Mouse (Mus musculus) forebrain, embryonic 10.5 days (tissue): Measurements from ENCODE around the gene Olfr330. TPM values are rescaled to one million over a fixed set of nuclear protein-coding genes. Genes with fewer than 3 reads are reported as not detected.
"Not testable (repeated sequence)": the region's sequence is repeated elsewhere in the genome, so short reads cannot be mapped to it uniquely, and the experiment has no call there.

Source experiments
- DNase-seq: peaks from one replicate; pipeline ENCODE4 v3.0.0-alpha.2; 2017; ENCODE audit warnings: low spot score; ENCODE audit errors: extremely low spot score
- H3K27ac ChIP-seq: fragments of 300-500 bp; sonication (generic); 2 replicates; pipeline ENCODE4 v1.5.1; 2016; ENCODE audit warnings: mild to moderate bottlenecking
- H3K27me3 ChIP-seq: fragments of 300-500 bp; sonication (generic); 2 replicates; pipeline ENCODE4 v1.6.1; 2016; ENCODE audit warnings: mild to moderate bottlenecking; ENCODE audit not compliant: poor library complexity, severe bottlenecking
- H3K36me3 ChIP-seq: fragments of 300-500 bp; sonication (generic); replicated peaks from 2 replicates; pipeline ENCODE4 v1.6.1; 2016; ENCODE audit warnings: mild to moderate bottlenecking, moderate library complexity
- H3K4me1 ChIP-seq: fragments of 300-500 bp; sonication (generic); 2 replicates; pipeline ENCODE4 v1.6.1; 2016
- H3K4me3 ChIP-seq: fragments of 300-500 bp; sonication (generic); 2 replicates; pipeline ENCODE4 v1.5.1; 2016; ENCODE audit warnings: mild to moderate bottlenecking, moderate library complexity
- H3K9me3 ChIP-seq: fragments of 300-500 bp; sonication (generic); 2 replicates; pipeline ENCODE4 v1.6.1; 2016; ENCODE audit warnings: mild to moderate bottlenecking, moderate library complexity
- WGBS: fragments of 180-500 bp; shearing (Covaris S2); methylation state at CpG from one replicate; pipeline ENCODE4 v1.1.7; 2016; 5-methylcytosine and 5-hydroxymethylcytosine counted together
- polyA plus RNA-seq: library from polyadenylated mRNA; unstranded; fragments of >200 nt; fragmentation: Nextera tagmentation; extraction: Ambion mirVana; gene quantifications from 2 replicates; pipeline ENCODE4 v1.2.1, GENCODE M21; 2016

The Olfr330 gene
- not detected in 2 replicates for polyA plus RNA-seq

- H3K36me3 ChIP-seq, H3K4me3 ChIP-seq, DNase-seq, H3K4me1 ChIP-seq, H3K27me3 ChIP-seq, H3K9me3 ChIP-seq, H3K27ac ChIP-seq: not testable (repeated sequence)
Measured at GRCm38 (mm10) chr11:58534736-58535135, at the start of gene Olfr330. Gene Olfr330, minus strand, starts transcription at chr11:58534836.

GRCm38 (mm10) chr11:58578636-58579035 lies 44.0 kb upstream of the Olfr330 start:
- Histone ChIP-seq H3K4me3 (no peak overlapping the region), H3K4me1 (no peaks in the 10 kb centered on the region), H3K27ac (no peak overlapping the region), H3K9me3 (no peaks in the 10 kb centered on the region), H3K36me3 (no peaks in the 10 kb centered on the region), H3K27me3 (no peaks in the 10 kb centered on the region)
- WGBS, result 85% methylated on average over 8 of the region's 8 CpGs
- no peak for DNase-seq

- 74% methylated on average over 1 of the region's 1 CpGs for WGBS
- no peaks in the 10 kb centered on the region for H3K27me3 ChIP-seq
- no peak for DNase-seq
- H3K36me3 ChIP-seq, result no peaks in the 10 kb centered on the region
- no peak within 1 kb of the TSS for H3K27ac ChIP-seq
- H3K9me3 ChIP-seq, result no peaks in the 10 kb centered on the region
- H3K4me3 ChIP-seq, result no peak within 1 kb of the TSS
- no peaks in the 10 kb centered on the region for H3K4me1 ChIP-seq
Measured at GRCm38 (mm10) chr11:58577430-58577829, 42.8 kb upstream of the Olfr330 start, which contains the start of gene Olfr325. Gene Olfr325, plus strand, starts transcription at chr11:58577730.

GRCm38 (mm10) chr11:58570405-58570804 lies 35.8 kb upstream of the Olfr330 start, which contains the start of gene Olfr224:
Gene Olfr224, minus strand, starts transcription at chr11:58570553.
- no peak for DNase-seq
- H3K27ac ChIP-seq, result no peak within 1 kb of the TSS
- 90% methylated on average over 5 of the region's 5 CpGs for WGBS

GRCm38 (mm10) chr11:58555536-58555935 lies 20.9 kb upstream of the Olfr330 start, which contains the start of gene Olfr328:
Gene Olfr328, minus strand, starts transcription at chr11:58555636.
- 92% methylated on average over 1 of the region's 1 CpGs for WGBS
- no peak within 1 kb of the TSS for H3K27ac ChIP-seq
- no peaks in the 10 kb centered on the region for H3K36me3 ChIP-seq
- no peaks in the 10 kb centered on the region for H3K4me1 ChIP-seq
- H3K4me3 ChIP-seq, result no peak within 1 kb of the TSS
- H3K9me3 ChIP-seq, result no peaks in the 10 kb centered on the region
- no peak for DNase-seq
- no peaks in the 10 kb centered on the region for H3K27me3 ChIP-seq

More at GRCm38 (mm10) chr11:58570405-58570804, 35.8 kb upstream of the Olfr330 start, which contains the start of gene Olfr224:
- Histone ChIP-seq H3K4me1 (no peaks in the 10 kb centered on the region), H3K27me3 (no peaks in the 10 kb centered on the region), H3K9me3 (no peaks in the 10 kb centered on the region), H3K36me3 (no peaks in the 10 kb centered on the region), H3K4me3 (no peak within 1 kb of the TSS)

GRCm38 (mm10) chr11:58546322-58546721 lies 11.7 kb upstream of the Olfr330 start, which contains the start of gene Olfr329-ps:
Gene Olfr329-ps, minus strand, starts transcription at chr11:58546422.
- no peaks in the 10 kb centered on the region for H3K9me3 ChIP-seq
- H3K27me3 ChIP-seq, result no peaks in the 10 kb centered on the region
- no peak within 1 kb of the TSS for H3K4me3 ChIP-seq
- 83% methylated on average over 5 of the region's 5 CpGs for WGBS
- no peak for DNase-seq
- H3K4me1 ChIP-seq, result no peaks in the 10 kb centered on the region
- no peak within 1 kb of the TSS for H3K27ac ChIP-seq
- H3K36me3 ChIP-seq, result no peaks in the 10 kb centered on the region

GRCm38 (mm10) chr11:58519756-58520155 lies 14.9 kb downstream of the Olfr330 start:
- not testable (repeated sequence) for H3K9me3 ChIP-seq, DNase-seq, H3K4me1 ChIP-seq, H3K4me3 ChIP-seq, H3K27ac ChIP-seq, H3K27me3 ChIP-seq, H3K36me3 ChIP-seq
- 92% methylated on average over 8 of the region's 9 CpGs for WGBS

- 94% methylated on average over 18 of the region's 18 CpGs for WGBS
- H3K27ac ChIP-seq, H3K36me3 ChIP-seq, H3K4me1 ChIP-seq, H3K9me3 ChIP-seq, H3K27me3 ChIP-seq, DNase-seq, H3K4me3 ChIP-seq: not testable (repeated sequence)
Measured at GRCm38 (mm10) chr11:58518916-58519315, 15.7 kb downstream of the Olfr330 start.

GRCm38 (mm10) chr11:58509058-58509457 lies 25.6 kb downstream of the Olfr330 start:
- WGBS, result 89% methylated on average over 19 of the region's 19 CpGs
- H3K27me3 ChIP-seq, H3K9me3 ChIP-seq, DNase-seq, H3K36me3 ChIP-seq, H3K27ac ChIP-seq, H3K4me1 ChIP-seq, H3K4me3 ChIP-seq: not testable (repeated sequence)

- H3K27me3 ChIP-seq, H3K9me3 ChIP-seq, H3K4me3 ChIP-seq, H3K4me1 ChIP-seq, DNase-seq, H3K27ac ChIP-seq, H3K36me3 ChIP-seq: not testable (repeated sequence)
Measured at GRCm38 (mm10) chr11:58502472-58502871, 32.2 kb downstream of the Olfr330 start, which contains the start of gene Olfr331. Gene Olfr331, minus strand, starts transcription at chr11:58502572.

GRCm38 (mm10) chr11:58499290-58499689 lies 35.3 kb downstream of the Olfr330 start:
- H3K4me1 ChIP-seq, result no peaks in the 10 kb centered on the region
- H3K27me3 ChIP-seq, result no peaks in the 10 kb centered on the region
- no peak overlapping the region for H3K27ac ChIP-seq
- DNase-seq, result no peak
- H3K9me3 ChIP-seq, result no peaks in the 10 kb centered on the region; the same call in 1 of the 2 replicates
- H3K36me3 ChIP-seq, result no peaks in the 10 kb centered on the region
- no peak overlapping the region for H3K4me3 ChIP-seq
- WGBS, result 73% methylated on average over 3 of the region's 3 CpGs

- no peak for DNase-seq
- Histone ChIP-seq H3K36me3 (no peaks in the 10 kb centered on the region), H3K4me3 (no peak overlapping the region), H3K27me3 (no peaks in the 10 kb centered on the region), H3K27ac (no peak overlapping the region), H3K9me3 (no peaks in the 10 kb centered on the region; the same call in 1 of the 2 replicates), H3K4me1 (no peaks in the 10 kb centered on the region)
- WGBS, result 84% methylated on average over 9 of the region's 9 CpGs
Measured at GRCm38 (mm10) chr11:58498761-58499160, 35.9 kb downstream of the Olfr330 start.

- Histone ChIP-seq H3K9me3 (no peaks in the 10 kb centered on the region; the same call in 1 of the 2 replicates), H3K27ac (no peak within 1 kb of the TSS), H3K27me3 (no peaks in the 10 kb centered on the region), H3K4me1 (no peaks in the 10 kb centered on the region), H3K4me3 (no peak within 1 kb of the TSS), H3K36me3 (no peaks in the 10 kb centered on the region)
- WGBS, result 93% methylated on average over 2 of the region's 2 CpGs
- DNase-seq, result no peak
Measured at GRCm38 (mm10) chr11:58492455-58492854, 42.2 kb downstream of the Olfr330 start, which contains the start of gene Olfr332. Gene Olfr332, minus strand, starts transcription at chr11:58492555.
